8 mouse cellular contexts compared by ENCODE assay signal in the genomic region with DNA sequence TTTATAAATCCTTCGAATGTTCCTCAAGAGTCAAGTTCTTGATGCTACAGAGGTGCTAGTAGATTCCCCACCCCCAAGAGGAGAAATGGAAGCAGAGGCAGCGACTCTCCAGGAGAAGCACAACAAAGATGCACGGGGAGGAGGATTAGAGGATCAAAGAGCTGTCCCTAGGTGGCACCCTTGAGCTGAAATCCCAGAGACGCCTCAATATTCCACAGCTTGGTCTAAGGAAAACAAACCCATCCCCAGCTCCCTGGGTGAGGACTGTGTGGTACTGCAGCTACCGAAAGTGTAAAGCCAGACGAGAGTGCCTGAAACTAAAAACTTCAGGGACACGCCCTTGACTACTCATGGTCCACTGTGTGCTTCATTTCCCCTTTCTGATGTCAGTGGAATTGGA. TPM values are rescaled to one million over a fixed set of nuclear protein-coding genes. Genes with fewer than 3 reads are reported as not detected.
DNase-seq lines count a peak whose midpoint lies in the region; ATAC-seq lines count a peak whose summit lies in the region.

No protein-coding gene starts in this region.

- intact Hi-C loops in gastrocnemius, postnatal 36 days (cut with DNase I): loop anchor here (2.0 to 10.0 kb wide), 3 partner anchors 107 to 253 kb away; a partner anchor contains a TSS

- H3K36me3 ChIP-seq in limb, embryonic 11.5 days (ENCODE audit: control insufficient read depth, insufficient read depth, low read length): no peaks in the 10 kb centered on the region
- no peaks in the 10 kb centered on the region for H3K36me3 ChIP-seq in neural tube, embryonic 11.5 days (ENCODE audit: control insufficient read depth, insufficient read depth, low read length)

- no peak overlapping the region for H3K4me3 ChIP-seq in limb, embryonic 11.5 days (ENCODE audit: low read depth, low read length)
- no peak overlapping the region for H3K4me3 ChIP-seq in neural tube, embryonic 11.5 days (ENCODE audit: low read depth, low read length)

- no peaks in the 10 kb centered on the region for H3K27me3 ChIP-seq in limb, embryonic 11.5 days (ENCODE audit: control insufficient read depth, insufficient read depth, low read length)
- no peaks in the 10 kb centered on the region for H3K27me3 ChIP-seq in neural tube, embryonic 11.5 days (ENCODE audit: control insufficient read depth, insufficient read depth, low read length)

- no peak overlapping the region for H3K27ac ChIP-seq in limb, embryonic 11.5 days (replicated peaks; ENCODE audit: low read depth, low read length)
- H3K27ac ChIP-seq in neural tube, embryonic 11.5 days (ENCODE audit: low read depth, low read length): no peak overlapping the region

- no peak overlapping the region for H3K4me2 ChIP-seq in limb, embryonic 11.5 days (ENCODE audit: low read depth, severe bottlenecking)
- no peak overlapping the region for H3K4me2 ChIP-seq in neural tube, embryonic 11.5 days (ENCODE audit: low read depth)

- no peaks in the 10 kb centered on the region for H3K9me3 ChIP-seq in limb, embryonic 11.5 days (ENCODE audit: control insufficient read depth, low read length)
- H3K9me3 ChIP-seq in neural tube, embryonic 11.5 days (ENCODE audit: control insufficient read depth, low read length): no peaks in the 10 kb centered on the region

- ATAC-seq in limb, embryonic 11.5 days (ENCODE audit: insufficient number of reproducible peaks, low FRiP score, low TSS enrichment, low read depth): 0 out of 2 replicates have a peak, but pooled peaks have one; percentile 45
- ATAC-seq in neural tube, embryonic 11.5 days (ENCODE audit: insufficient read depth, low FRiP score, low TSS enrichment): peak; percentile 45; the same call in 1 of the 2 replicates

- DNase-seq in A20 (ENCODE audit: low read depth, low spot score) (peak; percentile 29), WW6 (ENCODE audit: low read depth, low spot score) (peak; percentile 53)
- peak; percentile 90 for DNase-seq in embryo, embryonic 10.5 days (ENCODE audit: low spot score)
- peak; percentile 25 to 32 for DNase-seq in gastrocnemius, postnatal 36 days
- DNase-seq in kidney, adult 8-10 months: peak; percentile 47 to 75
- DNase-seq in limb, embryonic 11.5 days (ENCODE audit: low spot score): peak; percentile 72
- DNase-seq in neural tube, embryonic 11.5 days (ENCODE audit: low spot score): peak; percentile 75
- DNase-seq in natural killer cell, adult 2 months (ENCODE audit: low spot score in 2 of 2): no peak

- no peaks in the 10 kb centered on the region for H3K4me1 ChIP-seq in limb, embryonic 11.5 days (ENCODE audit: control insufficient read depth, insufficient read depth, low read length)
- peaks cover 3% of the 10 kb centered on the region; the same call in 1 of the 2 replicates for H3K4me1 ChIP-seq in neural tube, embryonic 11.5 days (ENCODE audit: control insufficient read depth, insufficient read depth, low read length)

- 9% methylated on average over 7 of the region's 7 CpGs for WGBS in limb, embryonic 11.5 days
- 7% methylated on average over 7 of the region's 7 CpGs for WGBS in neural tube, embryonic 11.5 days

- no peak overlapping the region for H3K9ac ChIP-seq in limb, embryonic 11.5 days (ENCODE audit: low read length)
- H3K9ac ChIP-seq in neural tube, embryonic 11.5 days (ENCODE audit: low read length): no peak overlapping the region

RNA-seq across cellular contexts. Expression of a gene that starts 2.8 kb away (rescaled TPM):
- under 1 TPM; 0.10 to 0.17 TPM for total RNA-seq in gastrocnemius, postnatal 36 days (2021)
- not detected in 2 replicates for polyA plus RNA-seq in limb, embryonic 11.5 days (2014; fragmentation: Nextera tagmentation; extraction: Ambion mirVana)
- 0.18 TPM in 1 of 2 replicates, not detected in the other for polyA plus RNA-seq in neural tube, embryonic 11.5 days (2014; fragmentation: Nextera tagmentation; extraction: Ambion mirVana)

RNA-seq across cellular contexts. Expression of a gene that starts 4.3 kb away (rescaled TPM):
- 1 to 10 TPM; 8.1 to 8.3 TPM for total RNA-seq in gastrocnemius, postnatal 36 days (2021)
- polyA plus RNA-seq in limb, embryonic 11.5 days (2014; fragmentation: Nextera tagmentation; extraction: Ambion mirVana): 14.6 and 15.6 TPM in 2 replicates
- polyA plus RNA-seq in neural tube, embryonic 11.5 days (2014; fragmentation: Nextera tagmentation; extraction: Ambion mirVana): 16.6 and 20.5 TPM in 2 replicates

RNA-seq across cellular contexts. Expression of a gene that starts 47.2 kb away (rescaled TPM):
- under 1 TPM; 0.17 to 0.33 TPM for total RNA-seq in gastrocnemius, postnatal 36 days (2021)
- not detected in 2 replicates for polyA plus RNA-seq in limb, embryonic 11.5 days (2014; fragmentation: Nextera tagmentation; extraction: Ambion mirVana)
- not detected in 2 replicates for polyA plus RNA-seq in neural tube, embryonic 11.5 days (2014; fragmentation: Nextera tagmentation; extraction: Ambion mirVana)

Comparison
In these comparisons a context has a peak if more than half of its experiments do, and no peak if none do; other contexts are left out.
1. DNase-seq: peak in A20 (single experiment), WW6 (single experiment), embryo, embryonic 10.5 days (single experiment), gastrocnemius, postnatal 36 days (2 of 2), kidney, adult 8-10 months (2 of 2), limb, embryonic 11.5 days (single experiment) and neural tube, embryonic 11.5 days (single experiment); none in natural killer cell, adult 2 months (0 of 2).